Mouse (Mus musculus) liver, adult 2 months (tissue): ENCODE measurements at regions not wholly inside any gene's neighbourhood (a gene's known extent, or its start where the extent isn't known, plus 50 kb on each side); places are given as distances from the start of the nearest gene placed in this dataset.

Experiments
- CTCF ChIP-seq: fragments of 200-500 bp; IDR thresholded peaks from 2 replicates; pipeline ENCODE4 v1.5.1; 2011; ENCODE audit warnings: low read depth, low read length, control low read depth
- POLR2A ChIP-seq: fragments of 200-500 bp; IDR thresholded peaks from 2 replicates; pipeline ENCODE4 v1.6.1; 2011; ENCODE audit warnings: low read length, control low read depth; ENCODE audit not compliant: insufficient read depth; ENCODE audit errors: extremely low read depth

- TF ChIP-seq CTCF = no peak
- TF ChIP-seq POLR2A = no peak
Observed at GRCm38 (mm10) chr15:96834162-96834843, 134.8 kb upstream of the Slc38a2 start.
